Mouse (Mus musculus): Measurements from ENCODE around the gene Tbc1d4.

DNA sequence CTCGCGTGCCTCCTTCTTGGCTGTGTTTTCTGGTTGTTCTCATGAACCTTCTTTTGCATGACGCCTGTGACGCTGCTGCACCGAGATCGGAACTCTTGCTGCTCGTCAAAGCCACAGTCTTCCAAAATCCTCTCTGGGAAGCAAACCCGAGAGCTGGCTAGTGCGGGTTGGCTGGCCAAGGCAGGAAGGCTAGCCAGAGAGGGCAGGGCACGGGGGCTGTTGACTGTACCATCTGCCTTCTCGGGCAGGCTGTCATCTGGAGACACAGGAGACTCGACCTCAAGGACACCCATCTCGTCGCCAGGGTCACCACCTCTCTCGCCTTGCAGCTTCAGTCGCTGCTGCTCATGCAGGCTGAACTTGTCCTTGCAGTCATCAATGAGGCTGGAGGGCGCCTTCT lies 101.8 kb downstream of the Tbc1d4 start:
- TF ChIP-seq CTCF (IDR thresholded peaks at IDR 0.05) (no peak), EP300 (IDR thresholded peaks at IDR 0.05) (no peak)

Measured in lung, postnatal 0 days (tissue).